Mouse (Mus musculus): ENCODE measurements around the gene Slc4a7. TPM values are rescaled to one million over a fixed set of nuclear protein-coding genes. Genes with fewer than 3 reads are reported as not detected.

Gene Slc4a7
- 7.0 and 7.5 TPM in 2 replicates for polyA plus RNA-seq (2015; fragmentation: Nextera tagmentation; extraction: Ambion mirVana)

GRCm38 (mm10) chr14:14701710-14702329 lies at the start of gene Slc4a7:
Gene Slc4a7 (plus strand): TSS chr14:14702279.

GRCm38 (mm10) chr14:14803115-14803514 lies 101.0 kb downstream of the Slc4a7 start, which contains the start of gene Nek10:
Gene Nek10 (plus strand): TSS chr14:14803415.

Other genes with a start within 250 kb of the Slc4a7 start
- gene Nek10, start 101.1 kb downstream of the Slc4a7 start, polyA plus RNA-seq (2015; fragmentation: Nextera tagmentation; extraction: Ambion mirVana): 0.06 and 0.21 TPM in 2 replicates